Mouse (Mus musculus) embryonic facial prominence, embryonic 13.5 days (tissue): ENCODE results near the gene Il1rap. TPM values are rescaled to one million over a fixed set of nuclear protein-coding genes. Genes with fewer than 3 reads are reported as not detected.

ENCODE experiments used
- ATAC-seq: fragments of 200-750 bp; cut with Nextera tagmentation; 2 replicates; pipeline ENCODE4 v1.8.0; 2017; ENCODE audit warnings: low read depth; ENCODE audit not compliant: insufficient number of reproducible peaks, insufficient read depth, low FRiP score, low TSS enrichment
- H3K27ac ChIP-seq: fragments of 300-500 bp; sonication (generic); 2 replicates; pipeline ENCODE4 v1.5.1; 2015; ENCODE audit warnings: moderate library complexity, mild to moderate bottlenecking, inconsistent platforms
- H3K27me3 ChIP-seq: fragments of 300-500 bp; sonication (generic); 2 replicates; pipeline ENCODE4 v1.6.1; 2015; ENCODE audit warnings: mild to moderate bottlenecking, inconsistent platforms
- H3K36me3 ChIP-seq: fragments of 300-500 bp; sonication (generic); 2 replicates; pipeline ENCODE4 v1.6.1; 2015; ENCODE audit warnings: mild to moderate bottlenecking, inconsistent platforms
- H3K4me1 ChIP-seq: fragments of 300-500 bp; sonication (generic); 2 replicates; pipeline ENCODE4 v1.6.1; 2015; ENCODE audit warnings: inconsistent platforms
- H3K4me2 ChIP-seq: fragments of 300-500 bp; sonication (generic); 2 replicates; pipeline ENCODE4 v1.6.1; 2015; ENCODE audit warnings: moderate library complexity, mild to moderate bottlenecking, inconsistent platforms
- H3K4me3 ChIP-seq: fragments of 300-500 bp; sonication (generic); 2 replicates; pipeline ENCODE4 v1.5.1; 2015; ENCODE audit warnings: mild to moderate bottlenecking, inconsistent platforms
- H3K9ac ChIP-seq: fragments of 300-500 bp; sonication (generic); 2 replicates; pipeline ENCODE4 v1.6.1; 2015; ENCODE audit warnings: mild to moderate bottlenecking, inconsistent platforms
- H3K9me3 ChIP-seq: fragments of 300-500 bp; sonication (generic); 2 replicates; pipeline ENCODE4 v1.6.1; 2016; ENCODE audit warnings: inconsistent platforms
- WGBS: fragments of 180-500 bp; shearing (Covaris S2); methylation state at CpG from one replicate; pipeline ENCODE4 v1.1.7; 2015; ENCODE audit warnings: mixed read lengths; 5-methylcytosine and 5-hydroxymethylcytosine counted together
- polyA plus RNA-seq: library from polyadenylated mRNA; unstranded; fragments of >200 nt; fragmentation: Nextera tagmentation; extraction: Ambion mirVana; gene quantifications from 2 replicates; pipeline ENCODE4 v1.2.1, GENCODE M21; 2015

Il1rap gene
- polyA plus RNA-seq = 5.8 and 8.2 TPM in 2 replicates

DNA sequence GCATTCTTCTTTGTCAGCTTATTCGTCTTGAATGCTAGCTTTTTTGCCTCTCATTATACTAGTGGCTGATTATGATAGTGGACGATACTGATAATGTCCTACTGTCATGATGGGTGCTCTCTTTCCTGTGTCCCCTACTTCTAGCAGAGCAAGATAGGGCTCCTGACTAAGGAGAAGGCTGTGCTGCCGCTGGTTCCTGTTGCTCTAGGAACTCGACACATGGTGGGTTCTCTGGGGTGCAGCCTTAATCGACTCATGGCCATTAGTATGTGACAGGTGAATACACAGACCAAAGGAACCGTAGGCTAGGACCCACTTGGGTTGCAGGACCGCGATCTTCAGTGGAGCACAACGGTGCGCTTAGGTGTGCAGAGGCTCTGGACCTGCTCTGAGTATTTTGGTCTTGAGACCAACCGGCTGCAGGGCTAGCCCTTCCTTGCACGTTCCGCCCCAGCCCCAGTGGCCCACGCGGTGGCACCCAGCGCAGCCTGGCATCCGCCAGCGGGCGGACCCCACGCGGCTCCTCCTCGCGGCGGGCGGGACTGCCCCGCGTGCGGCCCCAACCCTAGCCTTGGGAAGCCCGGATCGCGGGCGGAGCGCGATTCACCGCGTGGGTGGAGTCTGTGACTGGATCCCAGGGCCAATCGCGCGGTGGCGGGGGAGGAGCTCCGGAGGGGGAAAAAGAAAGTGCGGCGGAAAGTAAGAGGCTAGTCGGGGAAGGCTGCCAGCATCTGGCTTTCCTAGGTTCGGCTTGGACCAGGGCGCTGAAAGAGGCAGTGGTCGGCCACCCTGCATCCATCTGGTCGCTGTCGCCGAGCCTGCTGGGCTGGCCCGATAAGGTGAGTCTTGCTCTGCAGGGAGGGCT lies at the start of gene Il1rap:
TSS of gene Il1rap (plus strand) at position 657 of the 865 bp plus-strand sequence.
- WGBS = 2% methylated on average over 51 of the region's 51 CpGs
- peak within 1 kb of the TSS; percentile 55; the same call in 1 of the 2 replicates for H3K27ac ChIP-seq

DNA sequence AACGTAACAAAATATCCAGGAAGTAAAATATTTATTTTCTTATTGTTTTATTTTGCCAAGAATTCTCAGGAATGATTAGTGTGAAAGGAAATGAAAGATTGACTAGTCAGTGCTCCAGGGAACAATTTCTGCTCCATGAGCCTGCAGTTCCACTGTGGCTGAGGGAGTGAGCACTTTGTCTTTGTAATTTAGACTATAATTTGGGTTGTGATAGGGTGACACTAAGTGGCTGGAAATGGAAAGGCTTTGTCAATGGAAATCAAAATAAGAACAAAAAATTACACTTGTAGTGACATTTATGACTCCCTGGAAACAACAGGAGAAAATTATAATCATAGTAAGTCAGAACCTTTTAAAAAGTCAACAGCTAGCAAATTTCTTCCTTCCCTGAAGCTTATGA lies 49.2 kb upstream of the Il1rap start:
- H3K27me3 ChIP-seq = no peaks in the 10 kb centered on the region
- no peaks in the 10 kb centered on the region for H3K9me3 ChIP-seq
- no peak overlapping the region for H3K27ac ChIP-seq
- no peak overlapping the region for H3K9ac ChIP-seq
- H3K4me2 ChIP-seq = no peak overlapping the region
- ATAC-seq = no peak
- 90% methylated on average over 1 of the region's 1 CpGs for WGBS
- H3K4me3 ChIP-seq = no peak overlapping the region
- no peaks in the 10 kb centered on the region for H3K36me3 ChIP-seq
- 0 out of 2 replicates have a peak, but pooled peaks cover 4% of the 10 kb centered on the region for H3K4me1 ChIP-seq

More for the DNA sequence above, at the start of gene Il1rap:
- Histone ChIP-seq H3K9ac (peak within 1 kb of the TSS; percentile 83), H3K27me3 (peaks cover 10% of the 10 kb centered on the region), H3K9me3 (no peaks in the 10 kb centered on the region), H3K4me3 (peak within 1 kb of the TSS; percentile 71), H3K4me2 (peak within 1 kb of the TSS; percentile 78), H3K36me3 (no peaks in the 10 kb centered on the region), H3K4me1 (peaks cover 8% of the 10 kb centered on the region; the same call in 1 of the 2 replicates)
- ATAC-seq = peak; percentile 98

DNA sequence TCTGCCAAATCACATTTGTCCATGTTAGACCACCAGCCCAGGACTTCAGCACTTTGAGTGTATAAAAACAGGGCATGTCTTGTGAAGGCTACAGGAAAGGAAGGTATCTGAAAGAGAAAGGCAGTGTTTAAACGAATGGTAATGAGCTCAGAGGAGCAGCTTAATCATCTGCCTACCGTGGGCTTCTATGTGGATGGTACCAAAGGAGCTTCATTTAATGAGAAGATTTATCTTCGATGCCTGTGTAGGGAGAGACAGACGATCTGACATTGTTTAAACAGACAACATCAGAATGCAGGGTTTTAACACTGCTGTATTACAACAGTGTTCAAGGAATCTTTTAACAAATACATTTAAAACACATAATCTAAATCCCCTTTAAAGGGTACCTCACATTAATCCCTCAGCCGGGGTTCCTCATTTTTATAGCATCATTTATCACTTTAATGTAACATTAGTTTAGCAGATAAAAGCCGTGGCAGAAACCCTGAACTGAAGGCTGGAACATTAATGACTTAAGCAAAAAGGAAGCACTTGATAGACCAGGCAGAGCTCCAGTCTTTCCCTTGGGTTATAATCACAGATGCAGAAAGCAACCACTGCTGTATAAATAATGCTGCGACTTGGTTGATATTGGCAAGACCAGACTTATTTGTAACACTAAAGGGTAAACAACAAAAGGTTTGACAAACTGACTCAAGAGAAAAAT lies 35.2 kb upstream of the Il1rap start:
- 42% methylated on average over 7 of the region's 7 CpGs for WGBS
- Histone ChIP-seq H3K9ac (no peak overlapping the region), H3K4me1 (no peaks in the 10 kb centered on the region), H3K27me3 (no peaks in the 10 kb centered on the region), H3K36me3 (no peaks in the 10 kb centered on the region), H3K4me2 (no peak overlapping the region), H3K4me3 (no peak overlapping the region), H3K9me3 (no peaks in the 10 kb centered on the region), H3K27ac (no peak overlapping the region)
- no peak for ATAC-seq

DNA sequence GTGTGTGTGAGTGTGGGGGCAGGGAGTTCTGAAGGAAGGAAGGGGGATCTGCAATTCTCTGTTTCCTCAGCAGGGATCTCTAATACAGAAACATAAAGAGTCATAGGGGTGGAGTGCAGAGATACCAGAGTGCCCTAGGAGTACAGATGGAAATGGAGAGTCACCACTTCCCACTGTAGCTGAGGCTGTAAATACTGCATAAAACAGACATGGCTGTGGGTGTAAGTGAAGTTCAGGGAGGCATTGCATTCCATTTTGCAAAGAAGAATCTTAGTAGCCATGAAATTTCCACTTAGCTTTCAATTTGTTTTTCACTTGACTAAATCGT lies 34.7 kb upstream of the Il1rap start:
- WGBS = 60% methylated on average over 1 of the region's 1 CpGs
- ATAC-seq = no peak
- Histone ChIP-seq H3K4me2 (no peak overlapping the region), H3K9ac (no peak overlapping the region), H3K4me3 (no peak overlapping the region), H3K27ac (no peak overlapping the region), H3K4me1 (no peaks in the 10 kb centered on the region), H3K9me3 (no peaks in the 10 kb centered on the region), H3K27me3 (no peaks in the 10 kb centered on the region), H3K36me3 (no peaks in the 10 kb centered on the region)

DNA sequence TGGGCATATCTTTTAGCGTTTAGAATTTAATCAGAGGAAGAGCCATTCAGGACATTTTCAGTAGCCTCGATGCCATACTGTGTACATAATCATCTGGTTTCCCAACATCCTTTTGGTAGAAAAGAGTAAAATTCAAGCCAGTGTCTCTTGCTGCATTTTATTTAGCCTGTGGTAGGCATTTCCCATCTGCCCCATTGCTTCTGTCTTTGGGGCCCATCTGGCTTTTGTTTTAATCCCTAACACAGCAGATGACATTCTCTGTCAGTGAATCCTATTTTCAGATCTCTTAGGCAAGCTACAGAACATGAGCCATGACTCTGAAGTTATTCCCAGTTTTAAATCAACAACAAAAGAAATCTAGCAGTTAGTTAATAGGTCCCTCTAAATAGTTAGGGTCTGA lies 32.3 kb upstream of the Il1rap start:
- WGBS = 78% methylated on average over 2 of the region's 2 CpGs
- no peak for ATAC-seq
- H3K36me3 ChIP-seq = no peaks in the 10 kb centered on the region

DNA sequence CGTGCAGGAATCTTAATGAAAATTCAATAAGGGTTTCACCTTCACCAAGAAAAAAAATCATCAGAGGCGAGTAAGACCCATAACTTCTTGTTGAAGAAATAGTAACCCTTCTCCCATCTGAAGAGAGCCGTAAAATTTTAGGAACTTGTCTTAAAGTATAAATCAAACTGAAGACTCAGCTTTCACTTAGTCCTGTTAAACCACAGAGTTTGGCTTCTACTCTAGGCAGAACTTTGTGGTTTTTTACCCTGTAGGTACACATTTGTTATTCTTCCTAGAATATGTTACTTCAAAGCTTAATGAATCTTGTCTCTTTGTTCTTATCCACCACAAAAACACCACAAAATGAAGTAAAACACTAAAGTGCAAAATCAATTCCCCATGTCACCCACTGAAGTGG lies 29.3 kb upstream of the Il1rap start:
- Histone ChIP-seq H3K9ac (no peak overlapping the region), H3K36me3 (no peaks in the 10 kb centered on the region), H3K4me3 (no peak overlapping the region), H3K27me3 (no peaks in the 10 kb centered on the region), H3K9me3 (no peaks in the 10 kb centered on the region), H3K27ac (no peak overlapping the region), H3K4me2 (no peak overlapping the region), H3K4me1 (no peaks in the 10 kb centered on the region)
- 76% methylated on average over 3 of the region's 3 CpGs for WGBS
- no peak for ATAC-seq

More for the DNA sequence above, 32.3 kb upstream of the Il1rap start:
- Histone ChIP-seq H3K27me3 (no peaks in the 10 kb centered on the region), H3K9ac (no peak overlapping the region), H3K4me2 (no peak overlapping the region), H3K9me3 (no peaks in the 10 kb centered on the region), H3K4me1 (no peaks in the 10 kb centered on the region), H3K27ac (no peak overlapping the region), H3K4me3 (no peak overlapping the region)

DNA sequence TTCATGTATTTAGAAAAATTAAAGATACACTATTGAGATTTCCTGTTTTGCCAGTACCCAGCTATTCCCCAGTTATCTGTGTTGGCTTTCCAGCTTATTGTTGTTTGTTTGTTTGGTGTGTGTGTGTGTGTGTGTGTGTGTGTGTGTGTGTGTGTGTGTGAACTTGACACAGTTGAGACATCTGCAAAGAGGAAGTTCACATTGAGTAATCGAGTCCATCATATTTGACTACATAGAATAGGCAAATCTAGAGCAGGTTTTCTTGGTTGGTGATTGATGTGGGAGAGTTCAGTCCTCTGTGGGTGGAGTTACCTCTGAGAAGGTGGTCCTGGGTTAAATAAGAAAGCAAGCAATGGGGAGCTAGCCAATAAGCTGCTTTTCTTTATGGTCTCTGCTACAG lies 22.7 kb upstream of the Il1rap start:
- Histone ChIP-seq H3K9me3 (no peaks in the 10 kb centered on the region), H3K4me3 (no peak overlapping the region), H3K27me3 (no peaks in the 10 kb centered on the region), H3K36me3 (no peaks in the 10 kb centered on the region), H3K4me1 (no peaks in the 10 kb centered on the region), H3K27ac (no peak overlapping the region), H3K4me2 (no peak overlapping the region), H3K9ac (no peak overlapping the region)
- WGBS = 88% methylated on average over 1 of the region's 1 CpGs
- ATAC-seq = no peak

DNA sequence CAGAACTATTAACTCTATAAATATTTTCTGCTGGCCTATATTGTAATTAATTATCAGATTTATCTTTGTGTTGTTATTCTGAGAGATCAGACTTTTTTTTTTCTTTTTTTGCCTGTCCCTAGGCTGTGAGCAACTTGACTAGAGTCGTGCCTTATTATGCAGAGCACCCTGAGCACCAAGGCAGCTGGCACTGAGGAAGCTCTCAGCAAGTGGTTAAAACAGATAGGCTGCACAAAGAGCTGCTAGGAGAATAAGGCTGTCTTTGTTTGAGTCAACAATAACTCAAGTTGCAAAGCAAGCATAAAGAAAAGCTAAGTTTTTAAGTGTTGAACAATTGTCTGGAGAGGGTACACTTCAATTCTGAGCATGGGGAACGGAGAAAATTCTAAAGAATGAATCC lies 19.8 kb upstream of the Il1rap start:
- no peaks in the 10 kb centered on the region for H3K9me3 ChIP-seq
- H3K27ac ChIP-seq = no peak overlapping the region
- H3K27me3 ChIP-seq = no peaks in the 10 kb centered on the region
- H3K4me3 ChIP-seq = no peak overlapping the region
- no peak for ATAC-seq
- 51% methylated on average over 2 of the region's 2 CpGs for WGBS
- no peak overlapping the region for H3K9ac ChIP-seq
- H3K4me1 ChIP-seq = no peaks in the 10 kb centered on the region
- no peaks in the 10 kb centered on the region for H3K36me3 ChIP-seq
- no peak overlapping the region for H3K4me2 ChIP-seq

DNA sequence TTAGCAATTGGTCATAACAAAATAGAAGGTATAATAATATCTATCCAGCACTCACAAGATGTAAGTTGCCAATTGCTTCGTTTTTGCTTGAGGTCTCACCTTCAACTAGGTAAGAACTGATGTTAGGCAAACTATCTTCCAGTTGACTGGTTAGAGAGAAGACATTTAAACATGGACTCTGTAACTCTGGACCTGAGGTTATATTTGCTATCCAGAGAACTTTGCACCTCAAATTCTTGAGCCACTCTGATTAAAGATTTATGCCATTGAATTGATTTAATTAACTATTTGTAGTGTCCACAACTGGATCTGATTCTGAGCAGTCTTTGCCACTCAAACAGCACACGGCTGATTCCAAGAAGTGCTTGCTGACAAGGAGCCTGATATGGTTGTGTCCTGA lies 18.7 kb upstream of the Il1rap start:
- Histone ChIP-seq H3K9me3 (no peaks in the 10 kb centered on the region), H3K27ac (no peak overlapping the region), H3K9ac (no peak overlapping the region), H3K4me1 (no peaks in the 10 kb centered on the region), H3K36me3 (no peaks in the 10 kb centered on the region), H3K4me3 (no peak overlapping the region), H3K27me3 (no peaks in the 10 kb centered on the region), H3K4me2 (no peak overlapping the region)
- 72% methylated on average over 2 of the region's 2 CpGs for WGBS
- ATAC-seq = no peak

DNA sequence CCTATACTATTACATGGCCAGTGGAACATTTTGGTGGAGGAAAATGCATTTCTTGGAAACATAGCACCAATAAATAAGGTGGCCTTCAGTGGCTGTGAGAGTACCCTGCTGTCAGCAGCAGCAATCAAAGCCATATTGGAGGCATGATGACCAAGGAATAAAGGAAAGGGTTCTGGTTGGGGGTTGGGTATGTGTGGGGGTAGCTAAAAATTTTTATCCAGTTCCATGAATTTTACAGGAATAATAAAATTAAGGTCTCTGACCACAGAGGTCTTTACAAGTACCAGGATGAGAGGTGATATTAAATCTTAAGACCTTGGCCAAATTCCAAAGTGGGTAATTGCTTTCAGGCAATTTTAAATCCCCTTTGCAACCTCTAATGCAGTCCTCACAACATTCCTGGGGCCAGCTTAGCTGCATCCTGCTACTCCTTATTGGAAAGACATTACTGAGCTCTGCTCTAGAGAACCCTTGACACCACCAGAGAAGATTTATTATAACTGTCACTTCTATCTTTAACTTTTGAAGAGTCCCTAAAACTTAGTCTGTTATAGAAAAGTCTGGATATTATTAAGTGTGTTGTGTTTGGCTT lies 12.0 kb upstream of the Il1rap start:
- Histone ChIP-seq H3K27me3 (no peaks in the 10 kb centered on the region), H3K4me2 (no peak overlapping the region), H3K4me3 (no peak overlapping the region), H3K9me3 (no peaks in the 10 kb centered on the region), H3K9ac (no peak overlapping the region), H3K27ac (no peak overlapping the region), H3K4me1 (no peaks in the 10 kb centered on the region), H3K36me3 (no peaks in the 10 kb centered on the region)
- ATAC-seq = no peak

DNA sequence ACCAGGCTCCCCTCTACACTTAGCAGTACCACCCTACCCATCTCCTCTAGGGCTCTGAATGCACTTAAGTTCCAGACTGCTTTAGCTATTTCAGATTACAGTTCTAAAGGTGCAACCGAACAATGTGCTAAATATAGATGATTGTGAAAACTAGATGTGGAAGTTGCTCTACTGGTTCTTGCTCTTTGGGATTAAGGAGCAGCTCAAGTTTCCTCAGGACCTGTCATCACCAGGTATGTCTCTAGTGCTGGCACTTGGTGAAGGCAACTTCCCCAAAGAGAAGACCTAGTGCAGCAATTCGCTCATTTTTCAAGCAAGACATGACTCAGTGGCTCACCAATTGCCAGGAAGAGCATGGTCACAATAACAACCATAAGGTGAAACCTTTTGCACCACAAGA lies 9.7 kb upstream of the Il1rap start:
- Histone ChIP-seq H3K27me3 (no peaks in the 10 kb centered on the region), H3K27ac (no peak overlapping the region), H3K9ac (no peak overlapping the region), H3K4me2 (no peak overlapping the region), H3K4me3 (no peak overlapping the region), H3K36me3 (no peaks in the 10 kb centered on the region), H3K9me3 (no peaks in the 10 kb centered on the region), H3K4me1 (no peaks in the 10 kb centered on the region)
- 82% methylated on average over 2 of the region's 2 CpGs for WGBS
- no peak for ATAC-seq

DNA sequence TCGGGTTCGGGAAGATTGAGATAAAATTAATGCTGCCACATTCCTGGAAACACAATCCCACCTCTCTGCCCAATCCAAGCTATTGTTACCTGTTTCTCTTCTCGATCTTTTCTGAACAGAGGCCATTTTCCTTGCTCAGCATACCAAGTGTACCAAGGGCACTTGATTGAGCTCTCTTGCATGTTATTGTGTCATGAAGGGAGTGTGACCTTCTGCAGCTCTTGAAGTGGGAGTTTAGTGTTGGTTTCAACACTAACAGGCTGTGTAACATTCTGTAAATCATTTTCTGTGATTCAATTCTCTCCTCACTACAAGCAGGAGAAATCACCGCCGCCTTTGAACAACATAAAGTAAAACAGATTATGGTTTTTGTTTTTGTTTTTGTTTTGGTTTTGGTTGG lies 7.3 kb upstream of the Il1rap start:
- H3K9ac ChIP-seq = no peak overlapping the region
- no peaks in the 10 kb centered on the region for H3K9me3 ChIP-seq
- no peaks in the 10 kb centered on the region for H3K4me1 ChIP-seq
- no peaks in the 10 kb centered on the region for H3K27me3 ChIP-seq
- H3K27ac ChIP-seq = no peak overlapping the region
- WGBS = 88% methylated on average over 5 of the region's 5 CpGs
- H3K36me3 ChIP-seq = no peaks in the 10 kb centered on the region
- H3K4me2 ChIP-seq = no peak overlapping the region
- ATAC-seq = no peak
- H3K4me3 ChIP-seq = no peak overlapping the region
